Mouse (Mus musculus) midbrain, postnatal 0 days (tissue): ENCODE measurements around the gene Acp1. TPM values are rescaled to one million over a fixed set of nuclear protein-coding genes. Genes with fewer than 3 reads are reported as not detected.

Experiments used
- ATAC-seq: fragments of 200-750 bp; cut with Nextera tagmentation; 2 replicates; pipeline ENCODE4 v1.8.0; 2017; ENCODE audit warnings: moderate number of reproducible peaks, mild to moderate bottlenecking, moderate TSS enrichment, moderate library complexity; ENCODE audit not compliant: low FRiP score
- DNase-seq: peaks from one replicate; pipeline ENCODE4 v3.0.0-alpha.2; 2015; ENCODE audit warnings: low spot score
- H3K27ac ChIP-seq: fragments of 300-500 bp; sonication (generic); 2 replicates; pipeline ENCODE4 v1.5.1; 2014; ENCODE audit warnings: low read depth, mild to moderate bottlenecking, low read length, mixed read lengths
- H3K27me3 ChIP-seq: fragments of 300-500 bp; sonication (generic); 2 replicates; pipeline ENCODE4 v1.6.1; 2014; ENCODE audit warnings: low read length, control low read depth, mixed read lengths; ENCODE audit not compliant: insufficient read depth
- H3K36me3 ChIP-seq: fragments of 300-500 bp; sonication (generic); 2 replicates; pipeline ENCODE4 v1.6.1; 2014; ENCODE audit warnings: low read length, control low read depth, mixed read lengths; ENCODE audit not compliant: insufficient read depth
- H3K4me1 ChIP-seq: fragments of 300-500 bp; sonication (generic); 2 replicates; pipeline ENCODE4 v1.6.1; 2014; ENCODE audit warnings: mild to moderate bottlenecking, control low read depth, antibody characterized with exemption, low read length, mixed read lengths; ENCODE audit not compliant: insufficient read depth
- H3K4me2 ChIP-seq: fragments of 300-500 bp; sonication (generic); 2 replicates; pipeline ENCODE4 v1.6.1; 2014; ENCODE audit warnings: low read depth, mild to moderate bottlenecking, low read length, mixed read lengths; ENCODE audit not compliant: poor library complexity, severe bottlenecking
- H3K4me3 ChIP-seq: fragments of 300-500 bp; sonication (generic); 2 replicates; pipeline ENCODE4 v1.5.1; 2014; ENCODE audit warnings: low read depth, mild to moderate bottlenecking, low read length, moderate library complexity
- H3K9ac ChIP-seq: fragments of 300-500 bp; sonication (generic); replicated peaks from 2 replicates; pipeline ENCODE4 v1.6.1; 2014; ENCODE audit warnings: mild to moderate bottlenecking, low read length, moderate library complexity, mixed read lengths; ENCODE audit not compliant: poor library complexity, severe bottlenecking
- H3K9me3 ChIP-seq: fragments of 300-500 bp; sonication (generic); 2 replicates; pipeline ENCODE4 v1.6.1; 2016; ENCODE audit warnings: low read length, control low read depth
- CTCF ChIP-seq: IDR thresholded peaks from 2 replicates; pipeline ENCODE4 v1.5.1; 2016; ENCODE audit warnings: antibody characterized with exemption, mild to moderate bottlenecking
- WGBS: fragments of 180-500 bp; shearing (Covaris S2); extraction: QIAGEN DNeasy Blood & Tissue Kit; methylation state at CpG from one replicate; pipeline ENCODE4 v1.1.7; 2014; 5-methylcytosine and 5-hydroxymethylcytosine counted together
- polyA plus RNA-seq: library from polyadenylated mRNA; unstranded; fragments of >200 nt; fragmentation: Nextera tagmentation; extraction: Ambion mirVana; gene quantifications from 2 replicates; pipeline ENCODE4 v1.2.1, GENCODE M21; 2015
- total RNA-seq: library from RNA; depleted of rRNA; stranded (reverse); fragments of >200 nt; gene quantifications from 2 replicates; pipeline ENCODE4 v1.2.3, GENCODE M21; 2014; rRNA removed

Acp1 gene
- total RNA-seq (24.3 and 38.3 TPM in 2 replicates), polyA plus RNA-seq (106 and 113 TPM in 2 replicates)

GRCm38 (mm10) chr12:30911261-30912047 is at the start of gene Acp1, which contains the start of gene Sh3yl1:
Gene Acp1, minus strand, starts transcription at chr12:30911589.
Gene Sh3yl1, plus strand, starts transcription at chr12:30911668.
- no peak for TF ChIP-seq CTCF
- DNase-seq (peak; percentile 96), ATAC-seq (peak; percentile 98)
- Histone ChIP-seq H3K9me3 (no peaks in the 10 kb centered on the region), H3K27me3 (no peaks in the 10 kb centered on the region), H3K27ac (peak within 1 kb of the TSS; percentile 62), H3K9ac (peak within 1 kb of the TSS; percentile 79), H3K4me3 (peak within 1 kb of the TSS; percentile 72), H3K4me1 (peaks cover 7% of the 10 kb centered on the region; the same call in 1 of the 2 replicates), H3K36me3 (no peaks in the 10 kb centered on the region), H3K4me2 (peak within 1 kb of the TSS; percentile 75)
- WGBS, result under 1% methylated on average over 52 of the region's 52 CpGs

DNA sequence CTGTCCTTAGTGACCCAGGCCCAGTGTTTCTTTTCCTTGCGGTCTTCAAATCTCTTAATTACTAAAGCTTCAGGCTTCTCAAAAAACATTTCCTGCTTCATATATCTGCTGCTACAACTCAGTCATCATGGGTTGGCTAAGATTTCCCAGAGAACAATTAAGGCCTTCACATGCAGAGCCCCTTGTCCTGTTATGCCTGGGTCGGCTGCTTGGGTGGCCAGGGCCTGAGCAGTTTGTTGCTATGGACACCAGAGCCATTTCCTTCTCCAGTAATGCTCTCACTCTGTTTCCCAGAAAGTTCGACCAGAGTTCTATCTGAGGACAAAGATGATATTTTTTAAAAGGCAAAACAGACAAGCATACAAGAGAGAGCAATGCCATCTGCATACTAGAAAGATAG is 32.8 kb upstream of the Acp1 start:
- Histone ChIP-seq H3K4me2 (no peak overlapping the region), H3K27me3 (no peaks in the 10 kb centered on the region), H3K4me1 (no peaks in the 10 kb centered on the region), H3K9me3 (no peaks in the 10 kb centered on the region), H3K4me3 (no peak overlapping the region), H3K27ac (no peak overlapping the region), H3K36me3 (peaks cover 26% of the 10 kb centered on the region), H3K9ac (no peak overlapping the region)
- TF ChIP-seq CTCF, result no peak
- WGBS, result 55% methylated on average over 3 of the region's 3 CpGs
- DNase-seq, result no peak
- no peak for ATAC-seq

GRCm38 (mm10) chr12:30943057-30943986 is 31.9 kb upstream of the Acp1 start:
- DNase-seq (no peak), ATAC-seq (no peak)
- 90% methylated on average over 14 of the region's 14 CpGs for WGBS
- Histone ChIP-seq H3K4me3 (no peak overlapping the region), H3K9me3 (no peaks in the 10 kb centered on the region), H3K9ac (no peak overlapping the region), H3K36me3 (peaks cover 30% of the 10 kb centered on the region), H3K27ac (no peak overlapping the region), H3K4me2 (no peak overlapping the region), H3K4me1 (no peaks in the 10 kb centered on the region), H3K27me3 (no peaks in the 10 kb centered on the region)
- TF ChIP-seq CTCF, result no peak

GRCm38 (mm10) chr12:30936899-30937298 is 25.5 kb upstream of the Acp1 start:
- no peak overlapping the region for H3K27ac ChIP-seq
- WGBS, result 75% methylated on average over 2 of the region's 2 CpGs
- H3K27me3 ChIP-seq, result no peaks in the 10 kb centered on the region
- TF ChIP-seq CTCF, result no peak
- H3K36me3 ChIP-seq, result peaks cover 24% of the 10 kb centered on the region; the same call in 1 of the 2 replicates
- no peak for ATAC-seq
- no peaks in the 10 kb centered on the region for H3K9me3 ChIP-seq
- no peaks in the 10 kb centered on the region for H3K4me1 ChIP-seq
- H3K9ac ChIP-seq, result no peak overlapping the region
- no peak overlapping the region for H3K4me3 ChIP-seq
- DNase-seq, result no peak
- no peak overlapping the region for H3K4me2 ChIP-seq

DNA sequence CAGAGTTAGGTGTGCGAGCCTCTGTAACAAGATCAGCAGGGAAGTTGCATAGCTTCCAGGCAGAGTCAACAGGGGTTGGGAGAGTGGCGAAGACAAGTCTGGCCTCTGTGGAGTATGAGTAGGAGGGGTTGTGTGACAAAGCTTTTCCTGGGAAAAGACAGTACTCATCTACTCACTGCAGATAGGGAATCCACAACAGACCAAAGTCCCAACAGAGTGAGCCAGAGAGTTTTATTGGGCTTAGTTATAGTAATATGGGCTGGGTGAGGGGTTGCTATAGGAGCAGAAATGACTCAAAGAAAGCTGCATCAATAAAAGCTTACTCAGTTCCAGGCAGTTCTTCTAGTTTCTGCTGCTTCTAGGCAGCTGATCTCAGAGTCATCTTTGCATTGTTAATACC is 21.9 kb upstream of the Acp1 start:
- Histone ChIP-seq H3K9ac (no peak overlapping the region), H3K36me3 (peaks cover 6% of the 10 kb centered on the region), H3K4me3 (no peak overlapping the region), H3K9me3 (no peaks in the 10 kb centered on the region), H3K27me3 (no peaks in the 10 kb centered on the region), H3K4me1 (no peaks in the 10 kb centered on the region), H3K4me2 (no peak overlapping the region), H3K27ac (no peak overlapping the region)
- ATAC-seq, result no peak
- no peak for TF ChIP-seq CTCF
- no peak for DNase-seq
- WGBS, result 80% methylated on average over 2 of the region's 2 CpGs
